Mouse (Mus musculus) stomach, embryonic 16.5 days (tissue): ENCODE data around the gene Tedc1. TPM values are rescaled to one million over a fixed set of nuclear protein-coding genes. Genes with fewer than 3 reads are reported as not detected.
"Not testable (repeated sequence)": the region's sequence is repeated elsewhere in the genome, so short reads cannot be mapped to it uniquely, and the experiment has no call there.

Experiments
- ATAC-seq: fragments of 200-750 bp; cut with Nextera tagmentation; 2 replicates; pipeline ENCODE4 v1.8.0; 2017; ENCODE audit warnings: moderate number of reproducible peaks, moderate TSS enrichment; ENCODE audit not compliant: insufficient read depth, low FRiP score
- H3K27ac ChIP-seq: fragments of 300-500 bp; sonication (generic); 2 replicates; pipeline ENCODE4 v1.5.1; 2014; ENCODE audit warnings: low read length
- H3K27me3 ChIP-seq: fragments of 300-500 bp; sonication (generic); 2 replicates; pipeline ENCODE4 v1.6.1; 2014; ENCODE audit warnings: low read length, control low read depth, mixed read lengths; ENCODE audit not compliant: control insufficient read depth, insufficient read depth
- H3K36me3 ChIP-seq: fragments of 300-500 bp; sonication (generic); 2 replicates; pipeline ENCODE4 v1.6.1; 2014; ENCODE audit warnings: low read length; ENCODE audit not compliant: control insufficient read depth, insufficient read depth
- H3K4me1 ChIP-seq: fragments of 300-500 bp; sonication (generic); 2 replicates; pipeline ENCODE4 v1.6.1; 2014; ENCODE audit warnings: low read length, control low read depth, mixed read lengths; ENCODE audit not compliant: control insufficient read depth, insufficient read depth
- H3K4me2 ChIP-seq: fragments of 300-500 bp; sonication (generic); 2 replicates; pipeline ENCODE4 v1.6.1; 2014; ENCODE audit warnings: low read depth, low read length, mixed read lengths
- H3K4me3 ChIP-seq: fragments of 300-500 bp; sonication (generic); replicated peaks from 2 replicates; pipeline ENCODE4 v1.5.1; 2014; ENCODE audit warnings: mild to moderate bottlenecking, low read length
- H3K9ac ChIP-seq: fragments of 300-500 bp; sonication (generic); 2 replicates; pipeline ENCODE4 v1.6.1; 2014; ENCODE audit warnings: low read length
- H3K9me3 ChIP-seq: fragments of 300-500 bp; sonication (generic); replicated peaks from 2 replicates; pipeline ENCODE4 v1.6.1; 2016; ENCODE audit warnings: low read length, control low read depth; ENCODE audit not compliant: control insufficient read depth
- WGBS: fragments of 180-500 bp; shearing (Covaris S2); extraction: QIAGEN DNeasy Blood & Tissue Kit; methylation state at CpG from one replicate; pipeline ENCODE4 v1.1.7; 2014; 5-methylcytosine and 5-hydroxymethylcytosine counted together
- polyA plus RNA-seq: library from polyadenylated mRNA; unstranded; fragments of >200 nt; fragmentation: Nextera tagmentation; extraction: Ambion mirVana; gene quantifications from 2 replicates; pipeline ENCODE4 v1.2.1, GENCODE M21; 2015

Tedc1 gene
- polyA plus RNA-seq, 1 experiment from 2014 or later, result 24.0 TPM

DNA sequence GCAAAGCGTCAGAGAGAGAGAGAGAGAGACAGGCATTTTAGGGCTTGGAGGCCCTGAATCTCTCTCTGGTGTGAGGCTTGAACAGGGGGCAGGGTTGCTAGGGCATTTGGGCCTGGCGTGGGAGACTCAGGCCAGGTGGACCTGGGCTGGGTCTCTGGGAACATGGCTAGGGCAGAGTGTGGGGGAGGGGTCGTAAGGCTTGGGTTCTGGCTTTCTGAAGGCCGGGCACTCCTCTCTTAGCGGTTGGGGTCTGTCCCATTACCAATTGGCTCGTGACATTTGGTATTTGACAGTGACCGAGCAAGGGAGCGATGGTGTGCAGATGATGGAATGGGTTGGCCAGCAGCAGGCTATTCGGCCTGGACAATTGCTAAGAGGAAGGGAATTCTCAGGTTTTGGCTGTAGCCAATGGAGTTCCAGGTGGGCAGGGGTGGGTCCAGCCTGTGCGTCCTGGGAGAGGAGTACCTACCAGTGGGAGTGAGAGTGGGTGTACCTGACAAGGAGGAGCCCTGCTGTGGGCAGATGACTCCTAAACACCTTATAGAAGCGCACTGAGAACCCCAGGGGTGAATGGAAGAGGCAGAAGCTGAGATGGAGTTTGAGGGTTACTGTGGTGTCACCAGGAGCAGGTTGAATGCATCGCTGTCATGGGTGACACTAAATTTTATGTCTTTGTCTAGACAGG is 30.2 kb downstream of the Tedc1 start:
- Histone ChIP-seq H3K36me3 (0 out of 2 replicates have a peak, but pooled peaks cover 7% of the 10 kb centered on the region), H3K4me1 (peaks cover 20% of the 10 kb centered on the region), H3K9me3 (no peaks in the 10 kb centered on the region), H3K4me3 (peak overlapping the region; percentile 66), H3K4me2 (peak overlapping the region; percentile 87), H3K27ac (no peak overlapping the region), H3K9ac (peak overlapping the region; percentile 73), H3K27me3 (peaks cover 21% of the 10 kb centered on the region)
- ATAC-seq, result no peak
- WGBS, result 45% methylated on average over 12 of the region's 12 CpGs

DNA sequence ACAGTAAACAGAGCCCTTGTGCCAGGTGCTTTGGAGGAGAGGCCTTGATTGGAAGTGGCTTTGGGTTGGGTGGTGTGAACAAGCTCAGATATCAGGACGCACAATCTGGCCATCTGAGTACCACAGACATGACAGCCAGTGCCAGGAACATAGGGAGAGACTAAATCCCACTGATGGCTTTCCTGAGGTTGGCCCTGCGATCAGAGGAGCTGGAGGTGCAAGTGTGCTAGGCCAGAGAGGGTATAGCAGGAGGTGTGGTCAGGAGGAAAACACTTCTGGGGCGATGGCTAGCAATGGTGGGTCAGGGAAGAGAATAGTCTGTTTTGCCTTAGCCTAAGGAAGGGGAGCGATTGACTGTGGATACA is 30.8 kb downstream of the Tedc1 start:
- peaks cover 21% of the 10 kb centered on the region for H3K27me3 ChIP-seq
- ATAC-seq, result no peak
- H3K4me1 ChIP-seq, result peaks cover 20% of the 10 kb centered on the region
- no peak overlapping the region for H3K27ac ChIP-seq
- H3K4me2 ChIP-seq, result peak overlapping the region; percentile 77; the same call in 1 of the 2 replicates
- peak overlapping the region; percentile 46 for H3K4me3 ChIP-seq
- 44% methylated on average over 4 of the region's 4 CpGs for WGBS
- H3K9ac ChIP-seq, result no peak overlapping the region
- H3K36me3 ChIP-seq, result 0 out of 2 replicates have a peak, but pooled peaks cover 7% of the 10 kb centered on the region
- H3K9me3 ChIP-seq, result no peaks in the 10 kb centered on the region

DNA sequence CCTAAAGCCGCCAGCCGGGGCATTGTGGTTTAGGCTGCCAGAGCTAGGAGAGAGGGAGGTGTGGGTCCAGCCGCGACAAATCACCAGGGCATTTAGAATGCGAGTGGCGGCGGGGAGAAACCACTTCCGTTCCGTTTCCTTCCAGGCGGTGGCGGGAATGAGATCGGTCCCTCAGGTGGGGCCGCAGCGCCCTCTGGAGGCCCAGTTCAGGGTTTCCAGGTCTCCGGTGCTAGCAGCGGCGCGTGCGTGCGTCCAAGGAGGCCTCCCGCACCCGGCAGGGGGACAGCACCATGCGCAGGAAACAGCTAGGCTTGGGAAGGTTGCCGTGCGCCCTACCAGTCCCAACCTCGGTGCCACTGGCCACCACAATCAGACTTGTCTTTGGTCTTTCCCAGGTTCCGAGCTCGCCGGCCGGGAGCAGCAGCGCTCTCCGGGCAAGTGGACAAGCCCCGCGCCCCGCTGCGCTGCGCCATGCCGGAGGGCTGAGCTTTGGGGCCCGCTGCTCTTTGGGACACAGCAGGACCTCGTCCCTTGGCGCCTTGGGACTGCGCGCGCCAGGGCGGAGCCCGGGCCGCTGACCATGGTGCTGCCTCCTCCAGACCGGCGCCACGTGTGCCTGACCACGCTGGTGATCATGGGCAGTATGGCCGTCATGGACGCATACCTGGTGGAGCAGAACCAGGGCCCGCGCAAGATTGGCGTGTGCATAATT is 31.5 kb downstream of the Tedc1 start:
- H3K4me1 ChIP-seq, result peaks cover 20% of the 10 kb centered on the region
- H3K9me3 ChIP-seq, result no peaks in the 10 kb centered on the region
- no peak overlapping the region for H3K27ac ChIP-seq
- H3K4me3 ChIP-seq, result peak overlapping the region; percentile 46
- WGBS, result 4% methylated on average over 56 of the region's 56 CpGs
- peaks cover 21% of the 10 kb centered on the region for H3K27me3 ChIP-seq
- H3K4me2 ChIP-seq, result peak overlapping the region; percentile 77
- H3K9ac ChIP-seq, result peak overlapping the region; percentile 54
- peak; percentile 38 for ATAC-seq
- 0 out of 2 replicates have a peak, but pooled peaks cover 7% of the 10 kb centered on the region for H3K36me3 ChIP-seq

DNA sequence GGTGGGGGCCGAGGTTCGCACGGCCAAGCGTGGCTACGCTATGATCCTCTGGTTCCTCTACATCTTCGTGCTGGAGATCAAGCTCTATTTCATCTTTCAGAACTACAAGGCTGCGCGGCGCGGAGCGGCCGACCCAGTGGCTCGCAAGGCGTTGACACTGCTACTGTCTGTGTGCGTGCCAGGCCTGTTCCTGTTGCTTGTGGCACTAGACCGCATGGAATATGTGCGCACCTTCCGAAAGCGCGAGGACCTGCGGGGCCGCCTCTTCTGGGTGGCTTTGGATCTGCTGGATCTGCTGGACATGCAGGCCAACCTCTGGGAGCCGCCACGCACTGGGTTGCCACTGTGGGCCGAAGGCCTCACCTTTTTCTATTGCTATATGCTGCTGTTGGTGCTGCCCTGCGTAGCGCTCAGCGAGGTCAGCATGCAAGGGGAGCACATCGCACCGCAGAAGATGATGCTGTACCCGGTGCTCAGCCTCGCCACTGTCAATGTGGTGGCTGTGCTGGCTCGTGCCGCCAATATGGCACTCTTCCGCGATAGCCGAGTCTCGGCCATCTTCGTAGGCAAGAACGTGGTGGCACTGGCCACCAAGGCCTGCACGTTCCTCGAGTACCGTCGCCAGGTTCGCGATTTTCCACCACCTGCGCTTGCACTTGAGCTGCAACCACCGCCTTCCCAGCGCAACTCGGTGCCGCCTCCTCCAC is 32.3 kb downstream of the Tedc1 start:
- 0 out of 2 replicates have a peak, but pooled peaks cover 7% of the 10 kb centered on the region for H3K36me3 ChIP-seq
- H3K9ac ChIP-seq, result no peak overlapping the region
- H3K9me3 ChIP-seq, result no peaks in the 10 kb centered on the region
- H3K4me2 ChIP-seq, result 0 out of 2 replicates have a peak overlapping the region, but pooled peaks have one; percentile 77
- peaks cover 21% of the 10 kb centered on the region for H3K27me3 ChIP-seq
- H3K4me3 ChIP-seq, result peak overlapping the region; percentile 46; the same call in 1 of the 2 replicates
- WGBS, result 82% methylated on average over 51 of the region's 51 CpGs
- no peak for ATAC-seq
- no peak overlapping the region for H3K27ac ChIP-seq
- H3K4me1 ChIP-seq, result peaks cover 20% of the 10 kb centered on the region

DNA sequence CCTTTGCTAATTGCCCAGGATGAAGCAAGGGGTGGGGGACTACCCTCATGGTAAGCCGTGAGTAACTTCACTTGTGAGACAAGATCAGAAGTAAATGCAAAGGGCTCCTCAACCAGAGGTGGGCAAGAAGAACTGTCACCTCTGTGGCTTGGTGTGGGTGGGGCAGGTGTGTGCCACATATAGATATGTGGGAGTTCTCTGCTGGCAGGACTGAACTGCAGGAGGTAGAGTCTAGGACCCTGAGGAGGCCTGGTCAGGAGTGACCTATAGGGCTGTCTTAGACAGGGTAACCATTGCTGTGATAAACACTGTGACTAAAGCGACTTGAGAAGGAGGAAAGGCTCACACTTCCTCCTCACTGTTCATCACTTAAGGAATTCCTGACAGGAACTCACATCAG is 37.2 kb downstream of the Tedc1 start:
- Histone ChIP-seq H3K9ac (no peak overlapping the region), H3K4me1 (no peaks in the 10 kb centered on the region), H3K27ac (no peak overlapping the region), H3K4me3 (no peak overlapping the region), H3K9me3 (no peaks in the 10 kb centered on the region), H3K27me3 (no peaks in the 10 kb centered on the region), H3K4me2 (no peak overlapping the region), H3K36me3 (0 out of 2 replicates have a peak, but pooled peaks cover 6% of the 10 kb centered on the region)
- ATAC-seq, result no peak
- WGBS, result 57% methylated on average over 2 of the region's 2 CpGs

DNA sequence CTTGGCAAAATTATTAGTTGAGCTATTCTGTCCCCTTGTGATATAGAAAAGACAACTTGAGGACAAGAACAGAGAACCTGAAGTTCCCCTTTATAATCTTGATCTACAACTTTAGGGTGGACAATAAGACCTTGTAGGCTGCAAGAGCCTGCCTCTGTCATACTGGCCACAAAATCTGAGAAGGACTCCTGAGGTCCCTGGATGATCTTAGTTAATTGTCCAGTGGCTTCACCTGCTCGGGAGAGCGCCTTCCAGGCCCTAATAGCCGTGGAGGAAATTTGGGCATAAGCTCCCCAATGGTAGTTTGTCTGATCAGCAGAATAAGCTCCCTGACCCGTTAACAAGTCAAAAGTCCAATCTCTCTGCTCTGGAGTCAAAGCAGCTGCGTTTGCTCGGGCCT is 42.9 kb downstream of the Tedc1 start:
- not testable (repeated sequence) for H3K9ac ChIP-seq, H3K36me3 ChIP-seq, H3K4me2 ChIP-seq, H3K9me3 ChIP-seq, H3K27me3 ChIP-seq, H3K27ac ChIP-seq, H3K4me1 ChIP-seq, H3K4me3 ChIP-seq, ATAC-seq
- 95% methylated on average over 3 of the region's 6 CpGs for WGBS

DNA sequence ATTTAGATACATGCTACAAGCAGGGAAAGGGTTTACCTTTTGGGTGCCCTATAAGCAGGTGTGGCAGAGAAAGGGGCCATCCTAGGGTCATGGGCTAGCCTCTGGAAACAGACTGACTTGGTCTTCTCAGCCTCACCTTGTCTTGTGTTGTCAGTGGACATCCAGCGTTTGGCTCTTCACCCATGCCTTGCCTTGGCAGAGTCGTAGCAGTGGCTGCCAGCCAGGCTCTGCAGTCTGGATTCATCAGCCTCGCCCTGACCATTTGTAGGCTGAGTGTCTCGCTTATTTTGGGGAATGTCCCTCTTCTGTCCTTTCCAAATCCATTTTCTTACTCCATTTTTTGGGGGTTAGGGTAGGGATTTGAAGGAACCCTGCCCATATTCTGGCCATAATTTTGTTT is 45.1 kb downstream of the Tedc1 start:
- ATAC-seq, result no peak
- H3K4me3 ChIP-seq, result no peak overlapping the region
- no peaks in the 10 kb centered on the region for H3K4me1 ChIP-seq
- no peaks in the 10 kb centered on the region for H3K27me3 ChIP-seq
- H3K27ac ChIP-seq, result no peak overlapping the region
- WGBS, result 91% methylated on average over 4 of the region's 4 CpGs
- H3K4me2 ChIP-seq, result no peak overlapping the region
- H3K9ac ChIP-seq, result no peak overlapping the region
- H3K36me3 ChIP-seq, result no peaks in the 10 kb centered on the region
- no peaks in the 10 kb centered on the region for H3K9me3 ChIP-seq

DNA sequence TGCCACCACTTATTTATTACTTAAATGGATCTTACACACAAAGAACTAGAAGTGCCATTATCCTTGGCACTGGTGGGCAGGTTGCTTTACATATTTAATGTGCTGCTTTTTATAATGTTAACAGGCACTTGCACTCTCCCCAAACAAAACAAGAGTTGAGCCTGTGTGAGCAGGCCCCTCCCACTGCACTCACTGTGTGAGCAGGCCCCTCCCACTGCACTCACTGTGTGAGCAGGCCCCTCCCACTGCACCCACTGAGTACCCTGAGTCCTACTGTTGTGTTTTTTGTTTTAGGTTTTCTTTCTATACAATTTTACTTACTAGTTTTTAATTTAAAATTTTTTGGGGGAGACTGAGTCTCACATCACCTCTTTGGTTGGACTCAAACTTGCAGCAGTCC is 45.8 kb downstream of the Tedc1 start:
- ATAC-seq, result no peak

DNA sequence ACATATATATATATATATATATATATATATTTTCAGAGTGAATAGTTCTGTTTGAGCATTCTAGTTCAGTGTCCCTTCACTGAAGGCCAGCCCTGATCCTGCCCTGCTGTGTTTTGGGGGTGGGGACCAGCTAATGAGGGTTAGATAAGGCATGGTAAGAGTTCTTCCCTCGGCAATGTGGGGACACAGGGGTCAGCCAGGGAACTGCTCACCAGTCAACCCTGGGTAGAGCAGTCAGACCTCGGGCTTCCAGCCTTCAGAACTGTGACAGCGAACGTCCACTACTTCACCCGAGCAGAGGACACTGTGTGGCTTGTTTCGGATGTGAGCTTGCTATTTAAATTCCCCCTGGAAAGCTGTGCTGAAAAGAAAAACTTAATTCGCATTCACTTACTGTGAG is 47.3 kb downstream of the Tedc1 start:
- Histone ChIP-seq H3K4me1 (no peaks in the 10 kb centered on the region), H3K9me3 (no peaks in the 10 kb centered on the region), H3K27me3 (no peaks in the 10 kb centered on the region), H3K9ac (no peak overlapping the region), H3K27ac (no peak overlapping the region), H3K4me2 (no peak overlapping the region), H3K4me3 (no peak overlapping the region), H3K36me3 (no peaks in the 10 kb centered on the region)
- no peak for ATAC-seq
- WGBS, result 80% methylated on average over 7 of the region's 7 CpGs

More for the DNA sequence above, 45.8 kb downstream of the Tedc1 start:
- Histone ChIP-seq H3K4me1 (no peaks in the 10 kb centered on the region), H3K9ac (no peak overlapping the region), H3K36me3 (no peaks in the 10 kb centered on the region), H3K27ac (no peak overlapping the region), H3K4me3 (no peak overlapping the region), H3K4me2 (no peak overlapping the region), H3K27me3 (no peaks in the 10 kb centered on the region), H3K9me3 (no peaks in the 10 kb centered on the region)
